Mouse (Mus musculus): ENCODE measurements at regions not wholly inside any gene's neighbourhood (a gene's known extent, or its start where the extent isn't known, plus 50 kb on each side); places are given as distances from the start of the nearest gene placed in this dataset.

GRCm38 (mm10) chr9:61286561-61286960, 85.6 kb upstream of the Tle3 start:
- TF ChIP-seq CTCF (IDR thresholded peaks at IDR 0.05; ENCODE audit: low read depth, low read length): no peak
- no peak for TF ChIP-seq TAL1 (conservative IDR thresholded peaks at IDR 0.05; ENCODE audit: low read depth, low read length)
- no peak for TF ChIP-seq GATA1 (IDR thresholded peaks at IDR 0.05; ENCODE audit: borderline replicate concordance, low read length)
